Mouse (Mus musculus) limb, embryonic 15.5 days (tissue): ENCODE results near the gene Cox6b1. TPM values are rescaled to one million over a fixed set of nuclear protein-coding genes. Genes with fewer than 3 reads are reported as not detected.

Source experiments
- ATAC-seq: fragments of 200-750 bp; cut with Nextera tagmentation; 2 replicates; pipeline ENCODE4 v1.8.0; 2017; ENCODE audit warnings: low read depth, moderate TSS enrichment; ENCODE audit not compliant: insufficient number of reproducible peaks, low FRiP score, low TSS enrichment
- H3K27ac ChIP-seq: fragments of 300-500 bp; sonication (generic); 2 replicates; pipeline ENCODE4 v1.5.1; 2015; ENCODE audit warnings: moderate library complexity, mild to moderate bottlenecking, inconsistent platforms
- H3K27me3 ChIP-seq: fragments of 300-500 bp; sonication (generic); 2 replicates; pipeline ENCODE4 v1.6.1; 2015; ENCODE audit warnings: inconsistent platforms
- H3K36me3 ChIP-seq: fragments of 300-500 bp; sonication (generic); 2 replicates; pipeline ENCODE4 v1.6.1; 2015; ENCODE audit warnings: inconsistent platforms
- H3K4me1 ChIP-seq: fragments of 300-500 bp; sonication (generic); 2 replicates; pipeline ENCODE4 v1.6.1; 2015; ENCODE audit warnings: inconsistent platforms
- H3K4me2 ChIP-seq: fragments of 300-500 bp; sonication (generic); 2 replicates; pipeline ENCODE4 v1.6.1; 2015; ENCODE audit warnings: mild to moderate bottlenecking, inconsistent platforms
- H3K4me3 ChIP-seq: fragments of 300-500 bp; sonication (generic); 2 replicates; pipeline ENCODE4 v1.5.1; 2015; ENCODE audit warnings: mild to moderate bottlenecking, inconsistent platforms
- H3K9ac ChIP-seq: fragments of 300-500 bp; sonication (generic); 2 replicates; pipeline ENCODE4 v1.6.1; 2015; ENCODE audit warnings: inconsistent platforms
- H3K9me3 ChIP-seq: fragments of 300-500 bp; sonication (generic); 2 replicates; pipeline ENCODE4 v1.6.1; 2016; ENCODE audit warnings: inconsistent platforms
- WGBS: fragments of 180-500 bp; shearing (Covaris S2); methylation state at CpG from one replicate; pipeline ENCODE4 v1.1.7; 2015; 5-methylcytosine and 5-hydroxymethylcytosine counted together
- polyA plus RNA-seq: library from polyadenylated mRNA; unstranded; fragments of >200 nt; fragmentation: Nextera tagmentation; extraction: Ambion mirVana; gene quantifications from 2 replicates; pipeline ENCODE4 v1.2.1, GENCODE M21; 2015

Gene Cox6b1
- polyA plus RNA-seq, 1 experiment from 2014 or later = 763 TPM

- 4% methylated on average over 27 of the region's 27 CpGs for WGBS
- Histone ChIP-seq H3K27me3 (peaks cover 65% of the 10 kb centered on the region), H3K9ac (no peak overlapping the region), H3K4me2 (peak overlapping the region; percentile 14; the same call in 1 of the 2 replicates), H3K27ac (no peak overlapping the region), H3K9me3 (no peaks in the 10 kb centered on the region), H3K36me3 (no peaks in the 10 kb centered on the region), H3K4me3 (peak overlapping the region; percentile 18; the same call in 1 of the 2 replicates), H3K4me1 (peaks cover 16% of the 10 kb centered on the region)
- no peak for ATAC-seq
Measured at GRCm38 (mm10) chr7:30633762-30634412, 7.9 kb upstream of the Cox6b1 start.

GRCm38 (mm10) chr7:30629013-30629412 lies 3.1 kb upstream of the Cox6b1 start:
- Histone ChIP-seq H3K36me3 (peaks cover 4% of the 10 kb centered on the region; the same call in 1 of the 2 replicates), H3K4me1 (peaks cover 17% of the 10 kb centered on the region), H3K4me2 (no peak overlapping the region), H3K27me3 (peaks cover 39% of the 10 kb centered on the region), H3K9ac (no peak overlapping the region), H3K4me3 (no peak overlapping the region), H3K27ac (no peak overlapping the region), H3K9me3 (no peaks in the 10 kb centered on the region)
- no peak for ATAC-seq

GRCm38 (mm10) chr7:30626647-30627046 lies 696 bp upstream of the Cox6b1 start:
- Histone ChIP-seq H3K27ac (no peak overlapping the region), H3K36me3 (peaks cover 26% of the 10 kb centered on the region), H3K4me1 (peaks cover 11% of the 10 kb centered on the region), H3K4me3 (no peak overlapping the region), H3K27me3 (peaks cover 21% of the 10 kb centered on the region; the same call in 1 of the 2 replicates), H3K9me3 (no peaks in the 10 kb centered on the region), H3K4me2 (no peak overlapping the region), H3K9ac (no peak overlapping the region)
- no peak for ATAC-seq
- 75% methylated on average over 5 of the region's 5 CpGs for WGBS

- peaks cover 72% of the 10 kb centered on the region for H3K36me3 ChIP-seq
- WGBS = 85% methylated on average over 3 of the region's 3 CpGs
- no peak overlapping the region for H3K4me2 ChIP-seq
- ATAC-seq = no peak
- no peak overlapping the region for H3K27ac ChIP-seq
- no peaks in the 10 kb centered on the region for H3K27me3 ChIP-seq
- H3K4me1 ChIP-seq = no peaks in the 10 kb centered on the region
- no peak overlapping the region for H3K4me3 ChIP-seq
- H3K9ac ChIP-seq = no peak overlapping the region
- no peaks in the 10 kb centered on the region for H3K9me3 ChIP-seq
Measured at GRCm38 (mm10) chr7:30619202-30619601, 6.7 kb downstream of the Cox6b1 start.

GRCm38 (mm10) chr7:30618658-30619057 lies 7.3 kb downstream of the Cox6b1 start:
- Histone ChIP-seq H3K9ac (no peak overlapping the region), H3K36me3 (peaks cover 67% of the 10 kb centered on the region), H3K9me3 (no peaks in the 10 kb centered on the region), H3K27ac (no peak overlapping the region), H3K4me3 (no peak overlapping the region), H3K4me2 (no peak overlapping the region), H3K4me1 (no peaks in the 10 kb centered on the region), H3K27me3 (no peaks in the 10 kb centered on the region)
- no peak for ATAC-seq
- 95% methylated on average over 9 of the region's 9 CpGs for WGBS

- Histone ChIP-seq H3K4me3 (no peak overlapping the region), H3K27me3 (no peaks in the 10 kb centered on the region), H3K36me3 (peaks cover 42% of the 10 kb centered on the region), H3K4me1 (no peaks in the 10 kb centered on the region), H3K27ac (no peak overlapping the region), H3K9me3 (no peaks in the 10 kb centered on the region), H3K9ac (no peak overlapping the region), H3K4me2 (no peak overlapping the region)
- WGBS = 63% methylated on average over 5 of the region's 5 CpGs
- no peak for ATAC-seq
Measured at GRCm38 (mm10) chr7:30615049-30615760, 10.7 kb downstream of the Cox6b1 start.

GRCm38 (mm10) chr7:30614454-30614853 lies 11.5 kb downstream of the Cox6b1 start:
- H3K4me1 ChIP-seq = no peaks in the 10 kb centered on the region
- H3K9ac ChIP-seq = no peak overlapping the region
- no peak for ATAC-seq
- H3K27ac ChIP-seq = no peak overlapping the region
- no peaks in the 10 kb centered on the region for H3K9me3 ChIP-seq
- no peak overlapping the region for H3K4me2 ChIP-seq
- H3K4me3 ChIP-seq = no peak overlapping the region
- no peaks in the 10 kb centered on the region for H3K27me3 ChIP-seq
- peaks cover 40% of the 10 kb centered on the region for H3K36me3 ChIP-seq
- WGBS = 76% methylated on average over 2 of the region's 2 CpGs

GRCm38 (mm10) chr7:30613529-30614112 lies 12.3 kb downstream of the Cox6b1 start:
- H3K4me3 ChIP-seq = no peak overlapping the region
- ATAC-seq = no peak
- no peaks in the 10 kb centered on the region for H3K4me1 ChIP-seq
- peaks cover 31% of the 10 kb centered on the region for H3K36me3 ChIP-seq
- no peaks in the 10 kb centered on the region for H3K27me3 ChIP-seq
- H3K9ac ChIP-seq = no peak overlapping the region
- H3K4me2 ChIP-seq = no peak overlapping the region
- H3K27ac ChIP-seq = no peak overlapping the region
- WGBS = 21% methylated on average over 14 of the region's 14 CpGs
- no peaks in the 10 kb centered on the region for H3K9me3 ChIP-seq

GRCm38 (mm10) chr7:30612654-30613402 lies 13.1 kb downstream of the Cox6b1 start, which contains the start of gene Upk1a:
Upk1a (minus strand) TSS chr7:30612847.
- Histone ChIP-seq H3K27me3 (no peaks in the 10 kb centered on the region), H3K9me3 (no peaks in the 10 kb centered on the region), H3K27ac (no peak within 1 kb of the TSS), H3K4me1 (0 out of 2 replicates have a peak, but pooled peaks cover 5% of the 10 kb centered on the region), H3K4me3 (no peak within 1 kb of the TSS), H3K9ac (no peak within 1 kb of the TSS), H3K4me2 (no peak within 1 kb of the TSS), H3K36me3 (peaks cover 24% of the 10 kb centered on the region)
- no peak for ATAC-seq
- WGBS = 48% methylated on average over 8 of the region's 8 CpGs

GRCm38 (mm10) chr7:30610043-30610442 lies 15.9 kb downstream of the Cox6b1 start:
- H3K4me2 ChIP-seq = no peak overlapping the region
- H3K9me3 ChIP-seq = no peaks in the 10 kb centered on the region
- WGBS = 50% methylated on average over 7 of the region's 7 CpGs
- H3K36me3 ChIP-seq = no peaks in the 10 kb centered on the region
- no peak for ATAC-seq
- H3K27me3 ChIP-seq = no peaks in the 10 kb centered on the region
- H3K9ac ChIP-seq = no peak overlapping the region
- H3K27ac ChIP-seq = no peak overlapping the region
- H3K4me3 ChIP-seq = no peak overlapping the region
- 0 out of 2 replicates have a peak, but pooled peaks cover 5% of the 10 kb centered on the region for H3K4me1 ChIP-seq

GRCm38 (mm10) chr7:30608476-30608875 lies 17.5 kb downstream of the Cox6b1 start:
- Histone ChIP-seq H3K27me3 (no peaks in the 10 kb centered on the region), H3K4me1 (0 out of 2 replicates have a peak, but pooled peaks cover 5% of the 10 kb centered on the region), H3K9me3 (no peaks in the 10 kb centered on the region), H3K27ac (no peak overlapping the region), H3K36me3 (no peaks in the 10 kb centered on the region), H3K4me3 (no peak overlapping the region), H3K9ac (no peak overlapping the region), H3K4me2 (no peak overlapping the region)
- WGBS = 51% methylated on average over 16 of the region's 16 CpGs
- ATAC-seq = no peak
